Mouse (Mus musculus) heart, postnatal 0 days (tissue): ENCODE data around the gene A630023A22Rik. TPM values are rescaled to one million over a fixed set of nuclear protein-coding genes. Genes with fewer than 3 reads are reported as not detected.
A peak's percentile ranks its signal among the peaks of the same experiment; 100 is the strongest.

Experiments used
- ATAC-seq: fragments of 200-750 bp; cut with Nextera tagmentation; 2 replicates; pipeline ENCODE4 v1.8.0; 2017; ENCODE audit warnings: low read depth, moderate number of reproducible peaks, moderate library complexity; ENCODE audit not compliant: insufficient read depth
- DNase-seq: peaks from one replicate; pipeline ENCODE4 v3.0.0-alpha.2; 2016; ENCODE audit warnings: low spot score
- H3K27ac ChIP-seq: fragments of 300-500 bp; sonication (generic); 2 replicates; pipeline ENCODE4 v1.5.1; 2014; ENCODE audit warnings: low read depth, mild to moderate bottlenecking
- H3K27me3 ChIP-seq: fragments of 300-500 bp; sonication (generic); 2 replicates; pipeline ENCODE4 v1.6.1; 2014; ENCODE audit warnings: low read length, mixed read lengths; ENCODE audit not compliant: control insufficient read depth, insufficient read depth
- H3K36me3 ChIP-seq: fragments of 300-500 bp; sonication (generic); replicated peaks from 2 replicates; pipeline ENCODE4 v1.6.1; 2014; ENCODE audit warnings: low read length, mixed read lengths; ENCODE audit not compliant: control insufficient read depth, insufficient read depth
- H3K4me1 ChIP-seq: fragments of 300-500 bp; sonication (generic); 2 replicates; pipeline ENCODE4 v1.6.1; 2014; ENCODE audit warnings: antibody characterized with exemption; ENCODE audit not compliant: control insufficient read depth, insufficient read depth
- H3K4me2 ChIP-seq: fragments of 300-500 bp; sonication (generic); 2 replicates; pipeline ENCODE4 v1.6.1; 2014; ENCODE audit warnings: low read depth, mild to moderate bottlenecking, low read length, moderate library complexity
- H3K4me3 ChIP-seq: fragments of 300-500 bp; sonication (generic); 2 replicates; pipeline ENCODE4 v1.5.1; 2014; ENCODE audit warnings: low read depth, low read length
- H3K9ac ChIP-seq: fragments of 300-500 bp; sonication (generic); replicated peaks from 2 replicates; pipeline ENCODE4 v1.6.1; 2014; ENCODE audit warnings: low read depth, low read length, mixed read lengths
- H3K9me3 ChIP-seq: fragments of 300-500 bp; sonication (generic); replicated peaks from 2 replicates; pipeline ENCODE4 v1.6.1; 2016; ENCODE audit warnings: low read length; ENCODE audit not compliant: control insufficient read depth
- CTCF ChIP-seq: IDR thresholded peaks from 2 replicates; pipeline ENCODE4 v1.5.1; 2016; ENCODE audit warnings: antibody characterized with exemption, control low read depth, low read depth
- EP300 ChIP-seq: IDR thresholded peaks from 2 replicates; pipeline ENCODE4 v1.6.1; 2016; ENCODE audit warnings: antibody characterized with exemption, low read depth
- WGBS: fragments of 180-500 bp; shearing (Covaris S2); extraction: QIAGEN DNeasy Blood & Tissue Kit; methylation state at CpG from one replicate; pipeline ENCODE4 v1.1.7; 2014; 5-methylcytosine and 5-hydroxymethylcytosine counted together
- polyA plus RNA-seq: library from polyadenylated mRNA; unstranded; fragments of >200 nt; fragmentation: Nextera tagmentation; extraction: Ambion mirVana; gene quantifications from 2 replicates; pipeline ENCODE4 v1.2.1, GENCODE M21; 2015
- total RNA-seq: library from RNA; depleted of rRNA; stranded (reverse); fragments of >200 nt; gene quantifications from 2 replicates; pipeline ENCODE4 v1.2.3, GENCODE M21; 2014; ENCODE audit warnings: low replicate concordance; rRNA removed

The A630023A22Rik gene
- total RNA-seq = not detected in 2 replicates
- not detected in 2 replicates for polyA plus RNA-seq

GRCm38 (mm10) chr14:34102601-34103000 is at the start of gene A630023A22Rik:
A630023A22Rik (minus strand) TSS chr14:34102754.
- no peaks in the 10 kb centered on the region for H3K36me3 ChIP-seq
- DNase-seq (no peak), ATAC-seq (no peak)

GRCm38 (mm10) chr14:34152342-34152741 is 49.8 kb upstream of the A630023A22Rik start, which contains the start of gene Npy4r:
Npy4r (minus strand) TSS chr14:34152489.
- Histone ChIP-seq H3K4me1 (no peaks in the 10 kb centered on the region), H3K9me3 (no peaks in the 10 kb centered on the region), H3K4me3 (no peak within 1 kb of the TSS), H3K9ac (no peak within 1 kb of the TSS), H3K27me3 (no peaks in the 10 kb centered on the region; the same call in 1 of the 2 replicates), H3K36me3 (no peaks in the 10 kb centered on the region), H3K4me2 (peak within 1 kb of the TSS; percentile 20; the same call in 1 of the 2 replicates), H3K27ac (no peak within 1 kb of the TSS)
- peak; percentile 26 for DNase-seq
- ATAC-seq = peak; percentile 75
- 13% methylated on average over 16 of the region's 16 CpGs for WGBS
- TF ChIP-seq EP300 (no peak), CTCF (no peak)

More at GRCm38 (mm10) chr14:34102601-34103000, at the start of gene A630023A22Rik:
- Histone ChIP-seq H3K27ac (no peak within 1 kb of the TSS), H3K4me1 (no peaks in the 10 kb centered on the region), H3K9ac (no peak within 1 kb of the TSS), H3K9me3 (no peaks in the 10 kb centered on the region), H3K27me3 (no peaks in the 10 kb centered on the region), H3K4me3 (no peak within 1 kb of the TSS), H3K4me2 (no peak within 1 kb of the TSS)
- TF ChIP-seq EP300 (no peak), CTCF (no peak)
- 62% methylated on average over 5 of the region's 5 CpGs for WGBS

- no peaks in the 10 kb centered on the region for H3K36me3 ChIP-seq
- no peaks in the 10 kb centered on the region for H3K27me3 ChIP-seq
- TF ChIP-seq EP300 (no peak), CTCF (no peak)
- WGBS = 88% methylated on average over 10 of the region's 10 CpGs
- H3K27ac ChIP-seq = no peak overlapping the region
- H3K9ac ChIP-seq = no peak overlapping the region
- H3K4me2 ChIP-seq = no peak overlapping the region
- DNase-seq = no peak
- no peak overlapping the region for H3K4me3 ChIP-seq
- ATAC-seq = no peak
- H3K4me1 ChIP-seq = no peaks in the 10 kb centered on the region
- H3K9me3 ChIP-seq = no peaks in the 10 kb centered on the region
These were observed 40.4 kb upstream of the A630023A22Rik start for GRCm38 (mm10) chr14:34142915-34143314.

- no peak overlapping the region for H3K4me2 ChIP-seq
- no peak overlapping the region for H3K9ac ChIP-seq
- no peaks in the 10 kb centered on the region for H3K4me1 ChIP-seq
- DNase-seq (no peak), ATAC-seq (no peak)
- H3K9me3 ChIP-seq = no peaks in the 10 kb centered on the region
- WGBS = 61% methylated on average over 1 of the region's 1 CpGs
- no peak overlapping the region for H3K27ac ChIP-seq
- H3K36me3 ChIP-seq = no peaks in the 10 kb centered on the region
- no peaks in the 10 kb centered on the region for H3K27me3 ChIP-seq
- H3K4me3 ChIP-seq = no peak overlapping the region
- TF ChIP-seq CTCF (no peak), EP300 (no peak)
These were observed 39.8 kb upstream of the A630023A22Rik start for GRCm38 (mm10) chr14:34142316-34142715.

GRCm38 (mm10) chr14:34139671-34140664 is 37.4 kb upstream of the A630023A22Rik start:
- no peak overlapping the region for H3K27ac ChIP-seq
- no peak overlapping the region for H3K4me3 ChIP-seq
- H3K27me3 ChIP-seq = no peaks in the 10 kb centered on the region
- DNase-seq (no peak), ATAC-seq (no peak)
- no peaks in the 10 kb centered on the region for H3K36me3 ChIP-seq
- no peak overlapping the region for H3K9ac ChIP-seq
- no peak overlapping the region for H3K4me2 ChIP-seq
- WGBS = 86% methylated on average over 15 of the region's 15 CpGs
- no peaks in the 10 kb centered on the region for H3K9me3 ChIP-seq
- TF ChIP-seq EP300 = no peak
- no peak for TF ChIP-seq CTCF
- no peaks in the 10 kb centered on the region for H3K4me1 ChIP-seq
